In the genomic region with DNA sequence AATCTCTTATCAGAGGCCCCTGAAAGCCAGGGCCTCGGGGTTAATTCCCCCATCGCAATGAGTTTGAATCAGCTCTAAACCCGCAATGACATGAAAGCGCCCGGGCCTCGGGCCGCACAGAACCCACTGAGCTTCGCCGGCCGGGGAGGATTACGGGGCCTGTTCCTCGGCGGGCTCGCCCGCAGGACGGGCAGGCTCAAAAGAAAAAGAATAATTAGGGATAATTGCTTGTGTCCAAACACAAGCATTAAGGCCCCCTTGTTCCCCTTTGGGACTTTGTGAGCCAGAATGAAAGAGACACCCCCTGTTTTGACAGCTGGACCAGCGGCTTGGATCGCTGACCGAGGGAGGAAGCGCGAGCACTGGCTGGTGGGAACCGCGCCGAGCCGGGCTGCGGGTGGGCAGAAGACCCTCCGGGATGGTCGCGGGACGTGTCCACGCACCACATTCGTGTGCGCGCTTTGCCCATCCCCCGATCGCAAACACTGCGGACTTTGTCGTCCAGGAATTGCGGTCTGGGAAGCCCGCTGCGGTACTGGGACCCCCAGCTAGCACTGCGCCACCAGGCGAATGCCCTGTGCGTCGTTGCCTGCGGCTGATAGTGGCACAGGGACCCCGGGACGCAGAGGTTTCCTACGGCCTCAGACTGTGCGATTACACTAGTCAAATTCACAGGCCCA, we compare ENCODE assay signal across 8 mouse cellular contexts.
DNase-seq lines count a peak whose midpoint lies in the region; ATAC-seq and TF ChIP-seq lines count a peak whose summit lies in the region.

No protein-coding gene starts in this region.

- peaks cover 50% of the 10 kb centered on the region for H3K27me3 ChIP-seq in heart, embryonic 14.5 days (ENCODE audit: control insufficient read depth, insufficient read depth, low read length)
- H3K27me3 ChIP-seq in liver, embryonic 14.5 days (ENCODE audit: control insufficient read depth, insufficient read depth, low read length) = peaks cover 24% of the 10 kb centered on the region
- H3K27me3 ChIP-seq in thymus, adult 2 months (ENCODE audit: control insufficient read depth, insufficient read depth, low read length) = peaks cover 5% of the 10 kb centered on the region

- TF ChIP-seq EP300 in liver, embryonic 14.5 days (IDR thresholded peaks at IDR 0.05; ENCODE audit: low read depth) = no peak

- H3K36me3 ChIP-seq in heart, embryonic 14.5 days (ENCODE audit: control insufficient read depth, insufficient read depth, low read length) = no peaks in the 10 kb centered on the region
- H3K36me3 ChIP-seq in liver, embryonic 14.5 days (replicated peaks; ENCODE audit: control insufficient read depth, insufficient read depth, low read depth) = no peaks in the 10 kb centered on the region
- no peaks in the 10 kb centered on the region for H3K36me3 ChIP-seq in thymus, adult 2 months (ENCODE audit: control insufficient read depth, insufficient read depth, low read length)

- H3K4me2 ChIP-seq in heart, embryonic 14.5 days (ENCODE audit: low read length) = peak overlapping the region; percentile 95
- peak overlapping the region; percentile 54 for H3K4me2 ChIP-seq in liver, embryonic 14.5 days (ENCODE audit: low read depth)

- no peak overlapping the region for H3K27ac ChIP-seq in heart, embryonic 14.5 days (replicated peaks in 1 of 2; ENCODE audit: control insufficient read depth in 1 of 2, insufficient read depth in 1 of 2, low read depth in 2 of 2, low read length in 2 of 2)
- H3K27ac ChIP-seq in liver, embryonic 14.5 days = no peak overlapping the region
- H3K27ac ChIP-seq in thymus, adult 2 months (ENCODE audit: control insufficient read depth, insufficient read depth, low read length) = no peak overlapping the region

- peak overlapping the region; percentile 50 for H3K9ac ChIP-seq in heart, embryonic 14.5 days (ENCODE audit: low read length)
- H3K9ac ChIP-seq in liver, embryonic 14.5 days (replicated peaks) = no peak overlapping the region

- peak overlapping the region; percentile 49 to 51 for H3K4me3 ChIP-seq in heart, embryonic 14.5 days (ENCODE audit: control insufficient read depth in 1 of 2, insufficient read depth in 1 of 2, low read depth in 1 of 2, low read length in 2 of 2)
- H3K4me3 ChIP-seq in liver, embryonic 14.5 days (ENCODE audit: insufficient read depth in 1 of 2, low read depth in 2 of 2, low read length in 2 of 2) = peak overlapping the region in 1 of 2 experiments; percentile 23; a peak in 1 of 4 replicates
- no peak overlapping the region for H3K4me3 ChIP-seq in thymus, adult 2 months (ENCODE audit: control insufficient read depth, insufficient read depth, low read length)

- peaks cover 0 to 11% of the 10 kb centered on the region in 2 experiments; a peak in 3 of 4 replicates for H3K4me1 ChIP-seq in heart, embryonic 14.5 days (ENCODE audit: control insufficient read depth in 2 of 2, insufficient read depth in 2 of 2, low read length in 2 of 2)
- H3K4me1 ChIP-seq in liver, embryonic 14.5 days (replicated peaks; ENCODE audit: control insufficient read depth in 2 of 2, insufficient read depth in 2 of 2, low read length in 1 of 2) = no peaks in the 10 kb centered on the region
- H3K4me1 ChIP-seq in thymus, adult 2 months (replicated peaks; ENCODE audit: control insufficient read depth, insufficient read depth, low read length) = no peaks in the 10 kb centered on the region

- WGBS in heart, embryonic 14.5 days = under 1% methylated on average over 50 of the region's 50 CpGs
- WGBS in liver, embryonic 14.5 days (ENCODE audit: insufficient replicate concordance) = 2% methylated on average over 50 of the region's 50 CpGs
- 6% methylated on average over 50 of the region's 50 CpGs for WGBS in thymus, adult 2 months

- TF ChIP-seq CTCF in liver, embryonic 14.5 days (IDR thresholded peaks at IDR 0.05; ENCODE audit: low read depth) = no peak
- no peak for TF ChIP-seq CTCF in thymus, adult 2 months (IDR thresholded peaks at IDR 0.05; ENCODE audit: borderline replicate concordance, control insufficient read depth, extremely low read depth, insufficient read depth, low read length, poor library complexity)

- peak; percentile 13 to 23 for DNase-seq in cerebellum, postnatal 25 days
- no peak for DNase-seq in cerebellum, postnatal 36 days
- DNase-seq in R1 (ENCODE audit: low read depth, low spot score) = peak; percentile 30
- no peak for DNase-seq in liver, embryonic 14.5 days (ENCODE audit: low read depth in 3 of 3, low spot score in 3 of 3)
- DNase-seq in yolk sac, embryonic 10.5 days (ENCODE audit: low spot score) = no peak
- no peak for DNase-seq in thymus, adult 2 months
- DNase-seq in kidney, adult 11 months = no peak

- H3K9me3 ChIP-seq in heart, embryonic 14.5 days (ENCODE audit: control insufficient read depth, low read length) = no peaks in the 10 kb centered on the region
- H3K9me3 ChIP-seq in liver, embryonic 14.5 days (ENCODE audit: control insufficient read depth, low read length) = no peaks in the 10 kb centered on the region

- no peak for TF ChIP-seq POLR2A in thymus, adult 2 months (IDR thresholded peaks at IDR 0.05; ENCODE audit: control insufficient read depth, extremely low read depth, insufficient read depth, low read length, poor library complexity)

- ATAC-seq in heart, embryonic 14.5 days (ENCODE audit: insufficient number of reproducible peaks, insufficient read depth, low FRiP score, low read depth) = no peak
- no peak for ATAC-seq in liver, embryonic 14.5 days (ENCODE audit: insufficient read depth)

Comparison
In these comparisons a context has a peak if more than half of its experiments do, and no peak if none do; other contexts are left out.
1. DNase-seq: peak in cerebellum, postnatal 25 days (2 of 2) and R1 (single experiment); none in cerebellum, postnatal 36 days (0 of 2), liver, embryonic 14.5 days (0 of 3), yolk sac, embryonic 10.5 days (single experiment), thymus, adult 2 months (single experiment) and kidney, adult 11 months (single experiment).